Mouse (Mus musculus): ENCODE measurements at regions not wholly inside any gene's neighbourhood (a gene's known extent, or its start where the extent isn't known, plus 50 kb on each side); places are given as distances from the start of the nearest gene placed in this dataset.
A peak's percentile ranks its signal among the peaks of the same experiment; 100 is the strongest.

GRCm38 (mm10) chr3:131698070-131698750, 133.6 kb downstream of the Papss1 start:
- peak; percentile 96 for ATAC-seq (replicated peaks; ENCODE audit: poor library complexity)

GRCm38 (mm10) chr3:131703134-131703533, 138.6 kb downstream of the Papss1 start:
- ATAC-seq (replicated peaks; ENCODE audit: poor library complexity), result no peak

- 0 out of 2 replicates have a peak, but pooled peaks have one; percentile 48 for ATAC-seq (replicated peaks; ENCODE audit: poor library complexity)
Measured at GRCm38 (mm10) chr3:131713532-131713931, 149.0 kb downstream of the Papss1 start.

GRCm38 (mm10) chr3:131718761-131719160, 154.2 kb downstream of the Papss1 start:
- ATAC-seq (replicated peaks; ENCODE audit: poor library complexity), result peak; percentile 37

GRCm38 (mm10) chr3:131728618-131729017, 164.1 kb downstream of the Papss1 start:
- no peak for ATAC-seq (replicated peaks; ENCODE audit: poor library complexity)

- no peak for ATAC-seq (replicated peaks; ENCODE audit: poor library complexity)
Measured at GRCm38 (mm10) chr3:131734226-131734625, 169.7 kb downstream of the Papss1 start.

- no peak for ATAC-seq (replicated peaks; ENCODE audit: poor library complexity)
Measured at GRCm38 (mm10) chr3:131737461-131737860, 172.9 kb downstream of the Papss1 start.

- ATAC-seq (replicated peaks; ENCODE audit: poor library complexity), result no peak
Measured at GRCm38 (mm10) chr3:131737953-131738598, 173.5 kb downstream of the Papss1 start.

- no peak for ATAC-seq (replicated peaks; ENCODE audit: poor library complexity)
Measured at GRCm38 (mm10) chr3:131755537-131755936, 191.0 kb downstream of the Papss1 start.

- no peak for ATAC-seq (replicated peaks; ENCODE audit: poor library complexity)
Measured at GRCm38 (mm10) chr3:131756126-131756525, 191.6 kb downstream of the Papss1 start.

GRCm38 (mm10) chr3:131769976-131770375, 205.4 kb downstream of the Papss1 start:
- ATAC-seq (replicated peaks; ENCODE audit: poor library complexity), result no peak

- no peak for ATAC-seq (replicated peaks; ENCODE audit: poor library complexity)
Measured at GRCm38 (mm10) chr3:131770486-131770885, 205.9 kb downstream of the Papss1 start.

GRCm38 (mm10) chr3:131771863-131772546, 207.4 kb downstream of the Papss1 start:
- no peak for ATAC-seq (replicated peaks; ENCODE audit: poor library complexity)

- no peak for ATAC-seq (replicated peaks; ENCODE audit: poor library complexity)
Measured at GRCm38 (mm10) chr3:131772593-131772992, 208.0 kb downstream of the Papss1 start.

- no peak for ATAC-seq (replicated peaks; ENCODE audit: poor library complexity)
Measured at GRCm38 (mm10) chr3:131775431-131775830, 210.9 kb downstream of the Papss1 start.

GRCm38 (mm10) chr3:131776650-131777049, 212.1 kb downstream of the Papss1 start:
- ATAC-seq (replicated peaks; ENCODE audit: poor library complexity), result no peak

GRCm38 (mm10) chr3:131779803-131780202, 215.2 kb downstream of the Papss1 start:
- no peak for ATAC-seq (replicated peaks; ENCODE audit: poor library complexity)

- ATAC-seq (replicated peaks; ENCODE audit: poor library complexity), result no peak
Measured at GRCm38 (mm10) chr3:131785524-131785923, 221.0 kb downstream of the Papss1 start.

- ATAC-seq (replicated peaks; ENCODE audit: poor library complexity), result no peak
Measured at GRCm38 (mm10) chr3:131788321-131788720, 223.8 kb downstream of the Papss1 start.

GRCm38 (mm10) chr3:131789177-131789576, 224.6 kb downstream of the Papss1 start:
- no peak for ATAC-seq (replicated peaks; ENCODE audit: poor library complexity)

- ATAC-seq (replicated peaks; ENCODE audit: poor library complexity), result no peak
Measured at GRCm38 (mm10) chr3:131794056-131794455, 229.5 kb downstream of the Papss1 start.
